Mouse (Mus musculus) effector memory CD4-positive, alpha-beta T cell, adult 7 months (primary cell): ENCODE results near the gene Lamc3. TPM values are rescaled to one million over a fixed set of nuclear protein-coding genes. Genes with fewer than 3 reads are reported as not detected.

Experiments used
- polyA plus RNA-seq: library from polyadenylated mRNA; unstranded; fragments of 100-300 nt; shearing (Covaris generic); gene quantifications from one replicate; pipeline ENCODE4 v1.2.1, GENCODE M21; 2017

Gene Lamc3
- not detected for polyA plus RNA-seq

DNA sequence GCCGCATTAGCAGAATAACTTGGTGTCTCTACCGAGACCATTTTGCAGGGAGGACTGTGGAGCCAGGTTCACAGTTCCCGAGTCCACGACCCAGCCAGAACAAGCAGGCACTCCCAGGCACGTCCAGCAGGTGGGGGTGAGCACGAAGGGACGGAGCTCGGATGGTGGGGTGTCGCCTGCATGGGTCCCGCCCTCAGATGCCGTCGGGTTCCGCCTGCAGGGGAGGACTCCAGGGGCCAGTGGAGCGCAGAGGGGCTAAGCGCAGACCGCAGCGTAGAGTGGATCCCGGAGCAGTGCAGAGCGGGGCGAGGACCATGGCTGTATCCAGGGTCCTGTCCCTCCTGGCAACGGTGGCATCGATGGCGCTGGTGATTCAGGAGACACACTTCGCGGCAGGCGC lies at the start of gene Lamc3:
Gene Lamc3, plus strand, starts transcription at position 262 of the 400 bp plus-strand sequence.

DNA sequence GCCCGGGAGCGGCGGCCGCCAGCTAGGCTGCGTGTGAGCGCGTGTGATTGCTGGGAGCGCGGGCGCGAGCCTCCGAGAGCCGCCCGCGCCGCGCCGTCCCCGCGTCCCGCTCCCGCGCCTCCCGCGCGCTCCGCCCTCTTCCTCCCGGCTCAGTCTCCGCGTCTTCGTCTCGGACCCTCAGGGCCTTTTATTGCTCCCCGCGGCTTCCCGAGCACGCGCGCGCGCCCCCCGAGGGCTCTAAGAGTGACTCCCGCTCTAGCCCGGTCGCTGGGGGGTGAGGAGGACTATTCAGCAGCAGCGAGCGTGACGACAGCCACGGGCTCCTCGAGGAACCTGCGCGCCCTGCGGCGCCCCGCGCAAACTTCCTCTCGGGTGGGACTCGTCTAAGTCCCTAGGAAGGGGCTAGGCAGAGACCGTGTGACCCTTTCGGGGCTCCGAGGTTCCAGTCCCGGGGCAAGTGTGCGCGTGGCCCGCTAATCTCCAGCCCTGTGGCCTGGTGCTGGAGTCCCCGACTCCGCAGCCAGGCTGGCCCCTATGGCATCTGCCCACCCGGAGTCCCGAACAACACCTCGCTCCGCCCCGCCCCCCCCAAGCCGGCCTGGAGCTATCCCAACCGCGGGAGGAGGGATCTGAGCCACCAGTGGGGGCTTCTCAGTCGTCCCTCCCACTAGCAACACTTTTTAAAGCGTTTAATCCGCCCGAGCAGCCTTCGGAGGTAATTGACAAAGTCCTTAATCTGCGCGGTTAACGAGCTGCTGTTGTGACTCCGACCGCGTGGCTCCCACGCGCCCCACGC lies 41.0 kb upstream of the Lamc3 start, which contains the start of gene Fibcd1:
Gene Fibcd1, minus strand, starts transcription at position 110 of the 796 bp plus-strand sequence.

GRCm38 (mm10) chr2:31950058-31950871 lies 63.2 kb downstream of the Lamc3 start, which contains the start of gene Aif1l:
TSS of gene Aif1l (plus strand) at chr2:31950139.

GRCm38 (mm10) chr2:31974141-31974808 lies 87.2 kb downstream of the Lamc3 start, which contains the start of gene Nup214:
TSS of gene Nup214 (plus strand) at chr2:31974436.

Other genes starting within 250 kb of the Lamc3 start
- not detected for gene Prdm12, start 247.3 kb upstream of the Lamc3 start, polyA plus RNA-seq
- gene Exosc2, start 216.6 kb upstream of the Lamc3 start, polyA plus RNA-seq = 42.5 TPM
- gene Abl1, start 198.9 kb upstream of the Lamc3 start, polyA plus RNA-seq = 13.3 TPM
- 4.0 TPM for gene Qrfp, start 76.7 kb upstream of the Lamc3 start, polyA plus RNA-seq
- gene Fibcd1, start 41.3 kb upstream of the Lamc3 start, polyA plus RNA-seq = 0.32 TPM
- not detected for gene Aif1l, start 62.8 kb downstream of the Lamc3 start, polyA plus RNA-seq
- 90.7 TPM for gene Nup214, start 87.1 kb downstream of the Lamc3 start, polyA plus RNA-seq
- gene Fam78a, start 197.6 kb downstream of the Lamc3 start, polyA plus RNA-seq = 13.3 TPM
- gene Plpp7, start 208.2 kb downstream of the Lamc3 start, polyA plus RNA-seq = not detected